Mouse (Mus musculus) embryonic facial prominence, embryonic 15.5 days (tissue): ENCODE measurements around the gene Hist1h4m. TPM values are rescaled to one million over a fixed set of nuclear protein-coding genes. Genes with fewer than 3 reads are reported as not detected.
"Not testable (repeated sequence)": the region's sequence is repeated elsewhere in the genome, so short reads cannot be mapped to it uniquely, and the experiment has no call there.

Experiments used
- ATAC-seq: fragments of 200-750 bp; cut with Nextera tagmentation; 2 replicates; pipeline ENCODE4 v1.8.0; 2017; ENCODE audit warnings: low read depth, moderate TSS enrichment; ENCODE audit not compliant: insufficient number of reproducible peaks, low FRiP score, low TSS enrichment
- H3K27ac ChIP-seq: fragments of 300-500 bp; sonication (generic); replicated peaks from 2 replicates; pipeline ENCODE4 v1.5.1; 2015; ENCODE audit warnings: mild to moderate bottlenecking, inconsistent platforms
- H3K27me3 ChIP-seq: fragments of 300-500 bp; sonication (generic); 2 replicates; pipeline ENCODE4 v1.6.1; 2015; ENCODE audit warnings: inconsistent platforms
- H3K36me3 ChIP-seq: fragments of 300-500 bp; sonication (generic); 2 replicates; pipeline ENCODE4 v1.6.1; 2015; ENCODE audit warnings: mild to moderate bottlenecking, inconsistent platforms
- H3K4me1 ChIP-seq: fragments of 300-500 bp; sonication (generic); 2 replicates; pipeline ENCODE4 v1.6.1; 2015; ENCODE audit warnings: inconsistent platforms
- H3K4me2 ChIP-seq: fragments of 300-500 bp; sonication (generic); replicated peaks from 2 replicates; pipeline ENCODE4 v1.6.1; 2015; ENCODE audit warnings: mild to moderate bottlenecking, inconsistent platforms
- H3K4me3 ChIP-seq: fragments of 300-500 bp; sonication (generic); replicated peaks from 2 replicates; pipeline ENCODE4 v1.5.1; 2015; ENCODE audit warnings: mild to moderate bottlenecking, inconsistent platforms
- H3K9ac ChIP-seq: fragments of 300-500 bp; sonication (generic); 2 replicates; pipeline ENCODE4 v1.6.1; 2015; ENCODE audit warnings: inconsistent platforms
- H3K9me3 ChIP-seq: fragments of 300-500 bp; sonication (generic); replicated peaks from 2 replicates; pipeline ENCODE4 v1.6.1; 2016; ENCODE audit warnings: inconsistent platforms
- WGBS: fragments of 180-500 bp; shearing (Covaris S2); methylation state at CpG from one replicate; pipeline ENCODE4 v1.1.7; 2015; 5-methylcytosine and 5-hydroxymethylcytosine counted together
- polyA plus RNA-seq: library from polyadenylated mRNA; unstranded; fragments of >200 nt; fragmentation: Nextera tagmentation; extraction: Ambion mirVana; gene quantifications from 2 replicates; pipeline ENCODE4 v1.2.1, GENCODE M21; 2015

The Hist1h4m gene
- polyA plus RNA-seq, 1 experiment from 2014 or later = not detected

- 2% methylated on average over 8 of the region's 8 CpGs for WGBS
- H3K9ac ChIP-seq = peak overlapping the region; percentile 31; the same call in 1 of the 2 replicates
- ATAC-seq = no peak
Observed at GRCm38 (mm10) chr13:21786189-21786898, 25.2 kb upstream of the Hist1h4m start.

GRCm38 (mm10) chr13:21786899-21787629 lies 24.5 kb upstream of the Hist1h4m start, which contains the start of the genes Hist1h2an and Hist1h2bp:
Gene Hist1h2an (minus strand): TSS chr13:21787218.
Gene Hist1h2bp (plus strand): TSS chr13:21787461.
- not testable (repeated sequence) for H3K36me3 ChIP-seq, H3K9me3 ChIP-seq, H3K27me3 ChIP-seq
- under 1% methylated on average over 39 of the region's 63 CpGs for WGBS
- Histone ChIP-seq H3K27ac (peak within 1 kb of the TSS; percentile 82), H3K4me3 (peak within 1 kb of the TSS; percentile 42), H3K9ac (peak within 1 kb of the TSS; percentile 31; the same call in 1 of the 2 replicates), H3K4me1 (peaks cover 37% of the 10 kb centered on the region), H3K4me2 (peak within 1 kb of the TSS; percentile 53)
- ATAC-seq = peak; percentile 94

More at GRCm38 (mm10) chr13:21786189-21786898, 25.2 kb upstream of the Hist1h4m start:
- peak overlapping the region; percentile 42 for H3K4me3 ChIP-seq
- H3K27me3 ChIP-seq = no peaks in the 10 kb centered on the region
- H3K4me2 ChIP-seq = peak overlapping the region; percentile 53
- H3K27ac ChIP-seq = peak overlapping the region; percentile 82
- H3K9me3 ChIP-seq = no peaks in the 10 kb centered on the region
- H3K36me3 ChIP-seq = no peaks in the 10 kb centered on the region
- H3K4me1 ChIP-seq = peaks cover 38% of the 10 kb centered on the region

GRCm38 (mm10) chr13:21787760-21788593 lies 23.6 kb upstream of the Hist1h4m start:
- peak; percentile 2; the same call in 1 of the 2 replicates for ATAC-seq
- Histone ChIP-seq H3K4me3 (peak overlapping the region; percentile 42; the same call in 1 of the 2 replicates), H3K4me2 (peak overlapping the region; percentile 53), H3K4me1 (peaks cover 30% of the 10 kb centered on the region), H3K27ac (peak overlapping the region; percentile 74), H3K27me3 (no peaks in the 10 kb centered on the region), H3K9me3 (no peaks in the 10 kb centered on the region), H3K36me3 (no peaks in the 10 kb centered on the region), H3K9ac (no peak overlapping the region)
- 13% methylated on average over 16 of the region's 21 CpGs for WGBS

- H3K9ac ChIP-seq = no peak overlapping the region
- ATAC-seq = no peak
- no peaks in the 10 kb centered on the region for H3K27me3 ChIP-seq
- H3K27ac ChIP-seq = no peak overlapping the region
- WGBS = 59% methylated on average over 6 of the region's 6 CpGs
- no peak overlapping the region for H3K4me2 ChIP-seq
- no peak overlapping the region for H3K4me3 ChIP-seq
- H3K9me3 ChIP-seq = no peaks in the 10 kb centered on the region
- peaks cover 20% of the 10 kb centered on the region for H3K4me1 ChIP-seq
- H3K36me3 ChIP-seq = no peaks in the 10 kb centered on the region
Observed at GRCm38 (mm10) chr13:21789925-21790324, 21.6 kb upstream of the Hist1h4m start.

GRCm38 (mm10) chr13:21790601-21791283 lies 20.8 kb upstream of the Hist1h4m start:
- 17% methylated on average over 18 of the region's 18 CpGs for WGBS
- no peaks in the 10 kb centered on the region for H3K9me3 ChIP-seq
- H3K4me2 ChIP-seq = peak overlapping the region; percentile 41
- H3K27me3 ChIP-seq = no peaks in the 10 kb centered on the region
- H3K36me3 ChIP-seq = no peaks in the 10 kb centered on the region
- ATAC-seq = no peak
- peaks cover 19% of the 10 kb centered on the region for H3K4me1 ChIP-seq
- no peak overlapping the region for H3K27ac ChIP-seq
- H3K9ac ChIP-seq = no peak overlapping the region
- peak overlapping the region; percentile 13; the same call in 1 of the 2 replicates for H3K4me3 ChIP-seq

GRCm38 (mm10) chr13:21795584-21795983 lies 16.0 kb upstream of the Hist1h4m start:
- Histone ChIP-seq H3K9me3 (no peaks in the 10 kb centered on the region), H3K9ac (no peak overlapping the region), H3K4me2 (no peak overlapping the region), H3K27me3 (no peaks in the 10 kb centered on the region), H3K4me3 (no peak overlapping the region), H3K36me3 (no peaks in the 10 kb centered on the region), H3K27ac (no peak overlapping the region), H3K4me1 (peaks cover 5% of the 10 kb centered on the region; the same call in 1 of the 2 replicates)
- no peak for ATAC-seq
- WGBS = 87% methylated on average over 7 of the region's 7 CpGs

GRCm38 (mm10) chr13:21797163-21797562 lies 14.4 kb upstream of the Hist1h4m start:
- not testable (repeated sequence) for H3K9me3 ChIP-seq, H3K36me3 ChIP-seq, H3K27me3 ChIP-seq, ATAC-seq, H3K4me3 ChIP-seq, H3K9ac ChIP-seq, H3K27ac ChIP-seq, H3K4me1 ChIP-seq, H3K4me2 ChIP-seq

GRCm38 (mm10) chr13:21803058-21803457 lies 8.5 kb upstream of the Hist1h4m start:
- ATAC-seq = peak; percentile 66; the same call in 1 of the 2 replicates
- H3K27me3 ChIP-seq, H3K4me1 ChIP-seq, H3K4me2 ChIP-seq, H3K4me3 ChIP-seq, H3K9me3 ChIP-seq, H3K27ac ChIP-seq, H3K36me3 ChIP-seq, H3K9ac ChIP-seq: not testable (repeated sequence)
- WGBS = no CpG with 5 or more reads among the region's 4 CpGs

- not testable (repeated sequence) for H3K4me2 ChIP-seq, H3K36me3 ChIP-seq, H3K4me3 ChIP-seq, H3K27me3 ChIP-seq, H3K4me1 ChIP-seq, H3K9ac ChIP-seq, H3K27ac ChIP-seq, H3K9me3 ChIP-seq
- peak; percentile 96 for ATAC-seq
- WGBS = no CpG with 5 or more reads among the region's 23 CpGs
Observed at GRCm38 (mm10) chr13:21810073-21810472, 1.5 kb upstream of the Hist1h4m start, which contains the start of the genes Hist1h2bq and Hist1h2ao. Gene Hist1h2bq (minus strand): TSS chr13:21810197. Gene Hist1h2ao (plus strand): TSS chr13:21810465.

GRCm38 (mm10) chr13:21811074-21811473 lies 472 bp upstream of the Hist1h4m start:
- ATAC-seq = 0 out of 2 replicates have a peak, but pooled peaks have one; percentile 23
- H3K4me1 ChIP-seq, H3K27ac ChIP-seq, H3K4me3 ChIP-seq, H3K27me3 ChIP-seq, H3K9ac ChIP-seq, H3K9me3 ChIP-seq, H3K4me2 ChIP-seq, H3K36me3 ChIP-seq: not testable (repeated sequence)
- WGBS = no CpG with 5 or more reads among the region's 8 CpGs
